Mouse (Mus musculus): ENCODE data around the gene Nod1. TPM values are rescaled to one million over a fixed set of nuclear protein-coding genes. Genes with fewer than 3 reads are reported as not detected.

The Nod1 gene
- polyA plus RNA-seq, 1 experiment from 2014 or later = 4.8 TPM

GRCm38 (mm10) chr6:55009391-55010230 is 37.2 kb upstream of the Nod1 start:
- H3K9ac ChIP-seq (ENCODE audit: low read depth, low read length) = no peak overlapping the region
- no peaks in the 10 kb centered on the region for H3K9me3 ChIP-seq (ENCODE audit: control insufficient read depth, low read length)
- no peaks in the 10 kb centered on the region for H3K4me1 ChIP-seq (ENCODE audit: control insufficient read depth, insufficient read depth, low read length)
- no peak overlapping the region for H3K4me2 ChIP-seq (ENCODE audit: low read depth, low read length)
- H3K27me3 ChIP-seq (replicated peaks; ENCODE audit: control insufficient read depth, insufficient read depth, low read length) = no peaks in the 10 kb centered on the region
- 32% methylated on average over 16 of the region's 16 CpGs for WGBS
- no peak overlapping the region for H3K27ac ChIP-seq (ENCODE audit: low read length)
- peak; percentile 59 for ATAC-seq
- H3K4me3 ChIP-seq (ENCODE audit: low read length) = no peak overlapping the region
- no peaks in the 10 kb centered on the region for H3K36me3 ChIP-seq (ENCODE audit: control insufficient read depth, insufficient read depth, low read length)

- Histone ChIP-seq H3K9ac (ENCODE audit: low read depth, low read length) (no peak overlapping the region), H3K4me1 (ENCODE audit: control insufficient read depth, insufficient read depth, low read length) (no peaks in the 10 kb centered on the region), H3K36me3 (ENCODE audit: control insufficient read depth, insufficient read depth, low read length) (no peaks in the 10 kb centered on the region), H3K27me3 (replicated peaks; ENCODE audit: control insufficient read depth, insufficient read depth, low read length) (no peaks in the 10 kb centered on the region), H3K4me3 (ENCODE audit: low read length) (no peak overlapping the region), H3K4me2 (ENCODE audit: low read depth, low read length) (no peak overlapping the region), H3K27ac (ENCODE audit: low read length) (no peak overlapping the region), H3K9me3 (ENCODE audit: control insufficient read depth, low read length) (no peaks in the 10 kb centered on the region)
- WGBS = 93% methylated on average over 8 of the region's 8 CpGs
- ATAC-seq = no peak
Observed at GRCm38 (mm10) chr6:55008401-55008800, 36.0 kb upstream of the Nod1 start.

DNA sequence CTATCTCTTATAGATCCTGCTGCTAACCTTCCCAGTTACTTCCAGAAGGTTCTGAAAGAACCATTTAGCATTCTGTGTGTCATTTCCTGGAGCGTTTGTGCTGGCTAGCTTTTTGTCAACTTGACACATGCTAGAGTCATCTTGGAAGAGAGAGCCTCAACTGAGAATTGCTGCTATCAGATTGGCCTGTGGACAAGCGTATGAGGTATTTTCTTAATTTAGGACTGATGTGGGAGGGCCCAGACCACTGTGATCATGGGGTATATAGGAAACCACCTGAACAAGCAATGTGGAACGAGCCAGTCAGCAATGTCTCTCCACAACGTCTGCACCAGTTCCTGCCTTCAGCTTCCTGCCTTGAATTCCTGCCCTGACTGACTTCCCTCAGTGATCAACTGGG is 31.1 kb upstream of the Nod1 start:
- Histone ChIP-seq H3K4me2 (ENCODE audit: low read depth, low read length) (no peak overlapping the region), H3K9me3 (ENCODE audit: control insufficient read depth, low read length) (no peaks in the 10 kb centered on the region), H3K27me3 (replicated peaks; ENCODE audit: control insufficient read depth, insufficient read depth, low read length) (no peaks in the 10 kb centered on the region), H3K4me3 (ENCODE audit: low read length) (no peak overlapping the region), H3K27ac (ENCODE audit: low read length) (no peak overlapping the region), H3K9ac (ENCODE audit: low read depth, low read length) (no peak overlapping the region), H3K36me3 (ENCODE audit: control insufficient read depth, insufficient read depth, low read length) (no peaks in the 10 kb centered on the region), H3K4me1 (ENCODE audit: control insufficient read depth, insufficient read depth, low read length) (no peaks in the 10 kb centered on the region)
- 65% methylated on average over 4 of the region's 4 CpGs for WGBS
- no peak for ATAC-seq

GRCm38 (mm10) chr6:55002438-55002837 is 30.0 kb upstream of the Nod1 start:
- WGBS = 49% methylated on average over 4 of the region's 4 CpGs
- Histone ChIP-seq H3K27me3 (replicated peaks; ENCODE audit: control insufficient read depth, insufficient read depth, low read length) (no peaks in the 10 kb centered on the region), H3K4me1 (ENCODE audit: control insufficient read depth, insufficient read depth, low read length) (no peaks in the 10 kb centered on the region), H3K36me3 (ENCODE audit: control insufficient read depth, insufficient read depth, low read length) (no peaks in the 10 kb centered on the region), H3K4me2 (ENCODE audit: low read depth, low read length) (no peak overlapping the region), H3K9ac (ENCODE audit: low read depth, low read length) (no peak overlapping the region), H3K4me3 (ENCODE audit: low read length) (no peak overlapping the region), H3K27ac (ENCODE audit: low read length) (no peak overlapping the region), H3K9me3 (ENCODE audit: control insufficient read depth, low read length) (no peaks in the 10 kb centered on the region)
- no peak for ATAC-seq

DNA sequence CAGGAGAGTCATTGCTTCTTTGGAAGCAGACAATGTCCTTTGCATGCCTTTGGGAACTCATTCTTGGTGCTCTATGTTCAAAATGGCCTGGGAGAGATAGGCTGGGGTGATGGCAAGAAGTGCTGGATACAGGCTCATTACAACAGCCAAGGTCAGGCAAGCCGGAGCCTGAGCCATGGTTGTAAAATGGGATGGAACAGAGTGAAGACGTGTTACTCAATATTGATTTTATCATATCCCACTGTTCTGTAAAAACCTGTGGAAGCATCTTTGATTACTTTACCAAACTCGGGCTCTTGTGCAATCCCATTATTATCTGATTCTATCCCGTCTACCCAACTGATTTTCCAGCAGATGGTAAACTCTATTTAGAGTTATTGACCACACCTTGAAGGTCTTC is 28.9 kb upstream of the Nod1 start:
- no peaks in the 10 kb centered on the region for H3K27me3 ChIP-seq (replicated peaks; ENCODE audit: control insufficient read depth, insufficient read depth, low read length)
- H3K27ac ChIP-seq (ENCODE audit: low read length) = no peak overlapping the region
- H3K9ac ChIP-seq (ENCODE audit: low read depth, low read length) = no peak overlapping the region
- no peak overlapping the region for H3K4me3 ChIP-seq (ENCODE audit: low read length)
- H3K4me1 ChIP-seq (ENCODE audit: control insufficient read depth, insufficient read depth, low read length) = no peaks in the 10 kb centered on the region
- H3K4me2 ChIP-seq (ENCODE audit: low read depth, low read length) = no peak overlapping the region
- no peak for ATAC-seq
- H3K36me3 ChIP-seq (ENCODE audit: control insufficient read depth, insufficient read depth, low read length) = no peaks in the 10 kb centered on the region
- WGBS = 68% methylated on average over 4 of the region's 4 CpGs
- no peaks in the 10 kb centered on the region for H3K9me3 ChIP-seq (ENCODE audit: control insufficient read depth, low read length)

DNA sequence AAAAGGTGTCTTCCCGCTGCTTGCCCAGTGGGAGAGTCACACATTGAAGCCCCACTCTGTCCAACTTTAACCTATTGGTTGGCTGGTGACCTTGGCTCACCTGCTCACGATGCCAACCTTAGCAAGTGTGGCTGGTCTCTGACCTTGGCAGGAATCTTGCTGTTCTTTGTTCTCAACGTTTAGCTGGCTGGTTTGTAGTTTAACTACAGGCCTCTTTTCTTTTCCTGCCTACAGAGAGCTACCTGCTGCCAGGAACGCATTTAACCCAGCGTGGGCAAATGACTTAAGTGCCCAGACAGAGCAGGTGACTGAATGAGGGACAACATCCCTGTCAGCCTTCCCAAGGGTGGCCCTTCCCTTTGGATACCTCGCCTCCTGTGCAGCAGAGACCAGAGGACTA is 25.3 kb upstream of the Nod1 start:
- Histone ChIP-seq H3K27me3 (replicated peaks; ENCODE audit: control insufficient read depth, insufficient read depth, low read length) (no peaks in the 10 kb centered on the region), H3K4me3 (ENCODE audit: low read length) (no peak overlapping the region), H3K9ac (ENCODE audit: low read depth, low read length) (no peak overlapping the region), H3K36me3 (ENCODE audit: control insufficient read depth, insufficient read depth, low read length) (no peaks in the 10 kb centered on the region), H3K9me3 (ENCODE audit: control insufficient read depth, low read length) (no peaks in the 10 kb centered on the region), H3K4me1 (ENCODE audit: control insufficient read depth, insufficient read depth, low read length) (no peaks in the 10 kb centered on the region; the same call in 1 of the 2 replicates), H3K27ac (ENCODE audit: low read length) (no peak overlapping the region), H3K4me2 (ENCODE audit: low read depth, low read length) (no peak overlapping the region)
- 77% methylated on average over 6 of the region's 6 CpGs for WGBS
- ATAC-seq = no peak

GRCm38 (mm10) chr6:54996361-54996760 is 23.9 kb upstream of the Nod1 start:
- H3K36me3 ChIP-seq (ENCODE audit: control insufficient read depth, insufficient read depth, low read length) = no peaks in the 10 kb centered on the region
- no peak overlapping the region for H3K27ac ChIP-seq (ENCODE audit: low read length)
- H3K4me2 ChIP-seq (ENCODE audit: low read depth, low read length) = no peak overlapping the region
- no peaks in the 10 kb centered on the region for H3K9me3 ChIP-seq (ENCODE audit: control insufficient read depth, low read length)
- no peaks in the 10 kb centered on the region; the same call in 1 of the 2 replicates for H3K27me3 ChIP-seq (replicated peaks; ENCODE audit: control insufficient read depth, insufficient read depth, low read length)
- H3K4me3 ChIP-seq (ENCODE audit: low read length) = no peak overlapping the region
- WGBS = 87% methylated on average over 3 of the region's 3 CpGs
- H3K4me1 ChIP-seq (ENCODE audit: control insufficient read depth, insufficient read depth, low read length) = peaks cover 2% of the 10 kb centered on the region; the same call in 1 of the 2 replicates
- no peak for ATAC-seq
- H3K9ac ChIP-seq (ENCODE audit: low read depth, low read length) = no peak overlapping the region

DNA sequence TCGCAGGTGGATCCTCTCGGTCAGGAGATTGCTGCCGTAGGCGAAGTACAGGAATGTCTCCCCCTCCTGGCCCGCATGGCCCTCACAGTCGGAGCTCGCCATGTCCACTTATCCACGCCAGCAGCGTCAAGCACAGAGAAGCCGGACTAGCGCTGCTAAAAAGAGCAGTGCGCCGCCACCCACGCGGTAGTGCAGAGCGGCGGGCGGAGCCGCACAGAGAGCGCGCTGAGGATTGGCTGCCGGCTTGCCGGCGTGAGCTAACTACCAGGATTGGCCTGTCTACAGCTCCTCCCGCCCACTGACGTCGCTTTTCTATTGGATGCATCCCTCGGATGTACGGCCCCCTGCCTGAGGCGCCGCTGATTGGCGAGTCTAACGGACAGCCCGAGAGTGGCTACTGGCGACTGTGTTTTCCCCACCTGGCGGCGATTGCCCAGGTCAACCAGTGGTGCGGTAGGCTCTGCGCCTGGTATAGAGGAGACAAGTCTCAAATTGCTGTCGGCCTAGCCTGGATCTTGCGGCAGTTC is 20.4 kb upstream of the Nod1 start, which contains the start of gene Ggct:
Gene Ggct (minus strand): TSS at position 217 of the 527 bp plus-strand sequence.
- H3K4me1 ChIP-seq (ENCODE audit: control insufficient read depth, insufficient read depth, low read length) = peaks cover 2% of the 10 kb centered on the region; the same call in 1 of the 2 replicates
- H3K27me3 ChIP-seq (replicated peaks; ENCODE audit: control insufficient read depth, insufficient read depth, low read length) = no peaks in the 10 kb centered on the region; the same call in 1 of the 2 replicates
- H3K4me3 ChIP-seq (ENCODE audit: low read length) = peak within 1 kb of the TSS; percentile 62
- under 1% methylated on average over 41 of the region's 41 CpGs for WGBS
- peak; percentile 100 for ATAC-seq
- H3K4me2 ChIP-seq (ENCODE audit: low read depth, low read length) = peak within 1 kb of the TSS; percentile 96
- H3K36me3 ChIP-seq (ENCODE audit: control insufficient read depth, insufficient read depth, low read length) = no peaks in the 10 kb centered on the region
- peak within 1 kb of the TSS; percentile 70 for H3K9ac ChIP-seq (ENCODE audit: low read depth, low read length)
- peak within 1 kb of the TSS; percentile 51 for H3K27ac ChIP-seq (ENCODE audit: low read length)
- no peaks in the 10 kb centered on the region for H3K9me3 ChIP-seq (ENCODE audit: control insufficient read depth, low read length)

DNA sequence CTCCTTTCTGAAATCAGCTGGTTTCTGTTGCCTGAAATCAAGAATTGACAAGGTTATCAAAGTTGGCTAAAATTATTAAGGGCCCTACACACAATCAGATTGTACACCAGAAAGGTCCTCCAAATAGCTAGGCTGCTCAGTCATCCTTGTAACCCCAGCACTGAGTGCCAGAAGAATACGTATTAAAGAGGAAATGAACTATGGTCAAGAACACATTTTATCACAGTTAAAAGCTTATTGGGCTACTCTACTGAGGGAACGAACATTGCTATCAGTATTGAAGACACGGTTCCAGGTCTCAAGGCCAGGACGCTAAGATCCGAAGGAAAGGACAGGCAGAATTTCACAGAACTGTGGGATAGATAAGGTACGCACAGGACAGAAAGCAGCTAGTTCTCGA is 19.7 kb upstream of the Nod1 start:
- no peak; the same call in 1 of the 2 replicates for ATAC-seq
- Histone ChIP-seq H3K4me1 (ENCODE audit: control insufficient read depth, insufficient read depth, low read length) (peaks cover 2% of the 10 kb centered on the region; the same call in 1 of the 2 replicates), H3K4me3 (ENCODE audit: low read length) (peak overlapping the region; percentile 62), H3K27me3 (replicated peaks; ENCODE audit: control insufficient read depth, insufficient read depth, low read length) (no peaks in the 10 kb centered on the region; the same call in 1 of the 2 replicates), H3K27ac (ENCODE audit: low read length) (no peak overlapping the region), H3K36me3 (ENCODE audit: control insufficient read depth, insufficient read depth, low read length) (no peaks in the 10 kb centered on the region), H3K4me2 (ENCODE audit: low read depth, low read length) (peak overlapping the region; percentile 96), H3K9me3 (ENCODE audit: control insufficient read depth, low read length) (no peaks in the 10 kb centered on the region), H3K9ac (ENCODE audit: low read depth, low read length) (peak overlapping the region; percentile 70)
- 4% methylated on average over 7 of the region's 7 CpGs for WGBS
